Mouse (Mus musculus): ENCODE data around the gene Ccdc167. TPM values are rescaled to one million over a fixed set of nuclear protein-coding genes. Genes with fewer than 3 reads are reported as not detected.

Gene Ccdc167
- polyA plus RNA-seq, 1 experiment from 2014 or later, result 16.4 TPM

DNA sequence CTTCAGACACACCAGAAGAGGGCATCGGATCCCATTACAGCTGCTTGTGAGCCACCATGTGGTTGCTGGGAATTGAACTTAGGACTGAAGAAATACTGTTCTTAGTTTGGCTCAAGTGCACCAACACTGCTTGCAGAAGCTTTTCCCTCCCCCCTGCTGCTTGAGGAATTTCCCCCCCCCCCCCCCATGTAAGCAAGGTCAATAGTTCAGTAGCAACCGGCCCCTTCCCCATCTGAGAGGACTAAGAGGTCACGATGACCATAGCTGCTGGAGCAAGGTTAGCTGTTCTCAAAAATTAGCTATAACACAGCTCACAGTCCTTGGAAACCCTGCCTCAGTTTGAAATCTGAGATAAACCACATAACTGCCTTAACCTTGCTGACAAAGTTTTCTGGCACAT, 74.6 kb downstream of the Ccdc167 start:
- ATAC-seq (replicated peaks; ENCODE audit: low FRiP score, low TSS enrichment, low read depth) (no peak), DNase-seq (ENCODE audit: low spot score) (no peak)
- peaks cover 55% of the 10 kb centered on the region for H3K36me3 ChIP-seq (ENCODE audit: control insufficient read depth, insufficient read depth, low read length)
- no peak overlapping the region for H3K27ac ChIP-seq (ENCODE audit: low read depth)
- H3K9ac ChIP-seq (ENCODE audit: low read length), result no peak overlapping the region
- no peak overlapping the region for H3K4me2 ChIP-seq (ENCODE audit: low read length)
- no peaks in the 10 kb centered on the region for H3K4me1 ChIP-seq (replicated peaks; ENCODE audit: control insufficient read depth, insufficient read depth, low read length)
- no peaks in the 10 kb centered on the region for H3K27me3 ChIP-seq (replicated peaks; ENCODE audit: control insufficient read depth, insufficient read depth, low read length)
- H3K9me3 ChIP-seq (ENCODE audit: control insufficient read depth, low read length), result no peaks in the 10 kb centered on the region
- 55% methylated on average over 3 of the region's 3 CpGs for WGBS
- H3K4me3 ChIP-seq (ENCODE audit: low read depth, low read length), result no peak overlapping the region

DNA sequence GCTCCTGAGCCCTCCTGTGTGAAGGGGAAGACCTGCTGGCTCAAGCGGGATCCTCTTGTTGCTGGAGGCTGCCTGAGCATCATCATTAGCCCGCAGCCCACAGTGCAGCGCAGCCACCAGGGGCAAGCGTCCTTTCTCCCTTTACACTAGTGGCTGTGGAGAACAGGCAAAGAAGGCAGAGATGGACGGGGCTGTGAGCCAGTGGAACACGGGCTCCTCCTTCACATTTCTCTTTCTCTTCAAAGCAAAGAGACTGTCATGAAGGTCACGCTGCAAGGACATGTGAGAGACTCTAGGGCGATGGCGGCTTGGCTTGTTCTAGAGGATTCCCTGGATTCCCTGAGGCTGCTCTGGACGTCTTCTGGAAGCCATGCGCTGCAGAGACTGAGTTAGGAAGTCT, 75.9 kb downstream of the Ccdc167 start:
- Histone ChIP-seq H3K9me3 (ENCODE audit: control insufficient read depth, low read length) (no peaks in the 10 kb centered on the region), H3K4me1 (replicated peaks; ENCODE audit: control insufficient read depth, insufficient read depth, low read length) (no peaks in the 10 kb centered on the region), H3K36me3 (ENCODE audit: control insufficient read depth, insufficient read depth, low read length) (peaks cover 67% of the 10 kb centered on the region), H3K9ac (ENCODE audit: low read length) (no peak overlapping the region), H3K27me3 (replicated peaks; ENCODE audit: control insufficient read depth, insufficient read depth, low read length) (no peaks in the 10 kb centered on the region), H3K4me3 (ENCODE audit: low read depth, low read length) (no peak overlapping the region), H3K27ac (ENCODE audit: low read depth) (no peak overlapping the region), H3K4me2 (ENCODE audit: low read length) (no peak overlapping the region)
- no peak for ATAC-seq (replicated peaks; ENCODE audit: low FRiP score, low TSS enrichment, low read depth)
- WGBS, result 98% methylated on average over 11 of the region's 11 CpGs
- no peak for DNase-seq (ENCODE audit: low spot score)

DNA sequence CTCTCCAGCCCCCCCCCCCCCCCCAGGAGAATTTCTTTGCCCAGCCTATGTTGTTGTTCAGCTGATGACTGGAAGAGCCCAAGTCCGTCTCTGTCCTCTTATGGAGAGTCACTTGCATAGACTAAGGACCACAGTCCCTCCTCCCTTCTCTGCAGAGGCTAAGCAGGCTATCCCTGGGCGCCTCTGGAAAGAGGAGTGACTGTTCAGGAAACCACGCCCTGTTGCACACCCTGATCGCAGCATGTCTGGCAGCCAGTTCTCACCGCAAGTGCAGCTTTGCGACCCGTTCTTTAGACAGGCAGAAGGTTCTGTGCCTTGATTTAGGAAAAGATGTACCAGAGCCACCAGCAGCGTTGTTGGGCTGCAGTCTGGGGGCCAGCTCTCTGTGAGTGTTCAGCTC, 78.9 kb downstream of the Ccdc167 start:
- ATAC-seq (replicated peaks; ENCODE audit: low FRiP score, low TSS enrichment, low read depth) (no peak), DNase-seq (ENCODE audit: low spot score) (no peak)
- Histone ChIP-seq H3K4me3 (ENCODE audit: low read depth, low read length) (no peak overlapping the region), H3K36me3 (ENCODE audit: control insufficient read depth, insufficient read depth, low read length) (peaks cover 94% of the 10 kb centered on the region), H3K4me1 (replicated peaks; ENCODE audit: control insufficient read depth, insufficient read depth, low read length) (no peaks in the 10 kb centered on the region), H3K27me3 (replicated peaks; ENCODE audit: control insufficient read depth, insufficient read depth, low read length) (no peaks in the 10 kb centered on the region), H3K4me2 (ENCODE audit: low read length) (no peak overlapping the region), H3K9me3 (ENCODE audit: control insufficient read depth, low read length) (no peaks in the 10 kb centered on the region), H3K27ac (ENCODE audit: low read depth) (no peak overlapping the region), H3K9ac (ENCODE audit: low read length) (no peak overlapping the region)
- 81% methylated on average over 8 of the region's 8 CpGs for WGBS

DNA sequence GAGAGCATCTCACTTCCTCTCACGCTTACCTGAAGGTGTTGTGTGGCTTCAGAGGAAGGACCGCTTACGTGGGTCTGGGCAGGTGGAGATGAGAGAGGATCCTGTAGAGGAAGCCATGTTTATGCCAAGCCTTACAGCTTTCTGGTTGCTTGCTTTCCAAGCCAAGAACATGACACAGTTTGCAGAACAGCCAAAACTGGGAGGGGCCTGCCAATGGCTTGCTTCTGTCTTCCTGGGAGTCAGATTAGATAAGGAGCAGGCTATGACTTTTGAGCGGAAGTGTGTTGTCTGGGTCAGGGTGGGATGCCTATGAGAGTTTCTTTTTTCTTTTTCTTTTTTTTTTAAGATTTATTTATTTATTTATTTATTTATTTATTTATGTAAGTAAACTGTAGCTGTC, 79.5 kb downstream of the Ccdc167 start:
- Histone ChIP-seq H3K36me3 (ENCODE audit: control insufficient read depth, insufficient read depth, low read length) (peaks cover 95% of the 10 kb centered on the region), H3K27me3 (replicated peaks; ENCODE audit: control insufficient read depth, insufficient read depth, low read length) (no peaks in the 10 kb centered on the region), H3K4me2 (ENCODE audit: low read length) (no peak overlapping the region), H3K27ac (ENCODE audit: low read depth) (no peak overlapping the region), H3K4me1 (replicated peaks; ENCODE audit: control insufficient read depth, insufficient read depth, low read length) (no peaks in the 10 kb centered on the region), H3K9me3 (ENCODE audit: control insufficient read depth, low read length) (no peaks in the 10 kb centered on the region), H3K9ac (ENCODE audit: low read length) (no peak overlapping the region), H3K4me3 (ENCODE audit: low read depth, low read length) (no peak overlapping the region)
- no peak for ATAC-seq (replicated peaks; ENCODE audit: low FRiP score, low TSS enrichment, low read depth)
- 90% methylated on average over 4 of the region's 4 CpGs for WGBS
- no peak for DNase-seq (ENCODE audit: low spot score)

Other genes starting within 250 kb of the Ccdc167 start
- 13.3 and 13.6 TPM in 2 replicates for gene Pim1, start 226.3 kb downstream of the Ccdc167 start, polyA plus RNA-seq (2014; fragmentation: Nextera tagmentation; extraction: Ambion mirVana)
- not detected in 2 replicates for gene Gm17657, start 167.4 kb downstream of the Ccdc167 start, polyA plus RNA-seq (2014; fragmentation: Nextera tagmentation; extraction: Ambion mirVana)
- gene Tbc1d22b, start 167.3 kb downstream of the Ccdc167 start, polyA plus RNA-seq (2014; fragmentation: Nextera tagmentation; extraction: Ambion mirVana), result 13.9 and 14.0 TPM in 2 replicates
- 0.30 and 0.39 TPM in 2 replicates for gene Tmem217, start 164.7 kb downstream of the Ccdc167 start, polyA plus RNA-seq (2014; fragmentation: Nextera tagmentation; extraction: Ambion mirVana)
- gene Rnf8, start 102.3 kb downstream of the Ccdc167 start, polyA plus RNA-seq (2014; fragmentation: Nextera tagmentation; extraction: Ambion mirVana), result 76.0 and 86.7 TPM in 2 replicates
- 2.8 and 3.4 TPM in 2 replicates for gene Gm28043, start 102.2 kb downstream of the Ccdc167 start, polyA plus RNA-seq (2014; fragmentation: Nextera tagmentation; extraction: Ambion mirVana)
- 96.5 and 107 TPM in 2 replicates for gene Cmtr1, start 56.4 kb downstream of the Ccdc167 start, polyA plus RNA-seq (2014; fragmentation: Nextera tagmentation; extraction: Ambion mirVana)

Data from intestine, embryonic 14.5 days (tissue).